Mouse (Mus musculus): Measurements from ENCODE around the gene Lyl1. TPM values are rescaled to one million over a fixed set of nuclear protein-coding genes. Genes with fewer than 3 reads are reported as not detected.
A peak's percentile ranks its signal among the peaks of the same experiment; 100 is the strongest.

The Lyl1 gene
- polyA plus RNA-seq, 1 experiment: not detected

- TF ChIP-seq CTCF (IDR thresholded peaks at IDR 0.05; ENCODE audit: low read depth, low read length): no peak
- TF ChIP-seq EP300 (IDR thresholded peaks at IDR 0.05; ENCODE audit: insufficient read depth, low read depth, low read length): peak; percentile 82; the same call in 1 of the 2 replicates
- TF ChIP-seq POLR2A (IDR thresholded peaks at IDR 0.05; ENCODE audit: insufficient read depth, low read length): no peak
- H3K27ac ChIP-seq (ENCODE audit: insufficient read depth, low read length): peak overlapping the region; percentile 99
- no peaks in the 10 kb centered on the region for H3K4me1 ChIP-seq (ENCODE audit: control insufficient read depth, insufficient read depth, low read length)
Observed at GRCm38 (mm10) chr8:84660819-84661457, 40.3 kb upstream of the Lyl1 start.

GRCm38 (mm10) chr8:84661458-84661871, 39.8 kb upstream of the Lyl1 start:
- peak overlapping the region; percentile 88 for H3K4me3 ChIP-seq (ENCODE audit: low read depth, low read length)
- peaks cover 16% of the 10 kb centered on the region for H3K36me3 ChIP-seq (ENCODE audit: control insufficient read depth, insufficient read depth, low read length, poor library complexity, severe bottlenecking)
- peak overlapping the region; percentile 94 for H3K9ac ChIP-seq (ENCODE audit: low read depth, poor library complexity, severe bottlenecking)
- no peaks in the 10 kb centered on the region for H3K9me3 ChIP-seq (replicated peaks; ENCODE audit: control insufficient read depth, insufficient read depth, low read length, poor library complexity, severe bottlenecking)
- H3K27me3 ChIP-seq (ENCODE audit: control insufficient read depth, insufficient read depth, low read length, poor library complexity, severe bottlenecking): no peaks in the 10 kb centered on the region
- peak overlapping the region; percentile 99 for H3K27ac ChIP-seq (ENCODE audit: insufficient read depth, low read length)
- TF ChIP-seq POLR2A (IDR thresholded peaks at IDR 0.05; ENCODE audit: insufficient read depth, low read length): no peak
- peak; percentile 49; the same call in 1 of the 2 replicates for TF ChIP-seq EP300 (IDR thresholded peaks at IDR 0.05; ENCODE audit: insufficient read depth, low read depth, low read length)
- no peak for TF ChIP-seq CTCF (IDR thresholded peaks at IDR 0.05; ENCODE audit: low read depth, low read length)
- H3K4me1 ChIP-seq (ENCODE audit: control insufficient read depth, insufficient read depth, low read length): no peaks in the 10 kb centered on the region

More at GRCm38 (mm10) chr8:84660819-84661457, 40.3 kb upstream of the Lyl1 start:
- H3K36me3 ChIP-seq (ENCODE audit: control insufficient read depth, insufficient read depth, low read length, poor library complexity, severe bottlenecking): peaks cover 16% of the 10 kb centered on the region
- no peaks in the 10 kb centered on the region for H3K27me3 ChIP-seq (ENCODE audit: control insufficient read depth, insufficient read depth, low read length, poor library complexity, severe bottlenecking)
- peak overlapping the region; percentile 88 for H3K4me3 ChIP-seq (ENCODE audit: low read depth, low read length)
- H3K9ac ChIP-seq (ENCODE audit: low read depth, poor library complexity, severe bottlenecking): peak overlapping the region; percentile 94
- H3K9me3 ChIP-seq (replicated peaks; ENCODE audit: control insufficient read depth, insufficient read depth, low read length, poor library complexity, severe bottlenecking): no peaks in the 10 kb centered on the region

- Histone ChIP-seq H3K9ac (ENCODE audit: low read depth, poor library complexity, severe bottlenecking) (peak overlapping the region; percentile 94), H3K4me3 (ENCODE audit: low read depth, low read length) (peak overlapping the region; percentile 88), H3K27ac (ENCODE audit: insufficient read depth, low read length) (peak overlapping the region; percentile 99), H3K36me3 (ENCODE audit: control insufficient read depth, insufficient read depth, low read length, poor library complexity, severe bottlenecking) (peaks cover 16% of the 10 kb centered on the region), H3K9me3 (replicated peaks; ENCODE audit: control insufficient read depth, insufficient read depth, low read length, poor library complexity, severe bottlenecking) (no peaks in the 10 kb centered on the region), H3K4me1 (ENCODE audit: control insufficient read depth, insufficient read depth, low read length) (no peaks in the 10 kb centered on the region), H3K27me3 (ENCODE audit: control insufficient read depth, insufficient read depth, low read length, poor library complexity, severe bottlenecking) (no peaks in the 10 kb centered on the region)
- TF ChIP-seq EP300 (IDR thresholded peaks at IDR 0.05; ENCODE audit: insufficient read depth, low read depth, low read length) (no peak), CTCF (IDR thresholded peaks at IDR 0.05; ENCODE audit: low read depth, low read length) (no peak), POLR2A (IDR thresholded peaks at IDR 0.05; ENCODE audit: insufficient read depth, low read length) (no peak)
Observed at GRCm38 (mm10) chr8:84661961-84662571, 39.2 kb upstream of the Lyl1 start.

- no peak for TF ChIP-seq CTCF (IDR thresholded peaks at IDR 0.05; ENCODE audit: low read depth, low read length)
- peak; percentile 100 for TF ChIP-seq POLR2A (IDR thresholded peaks at IDR 0.05; ENCODE audit: insufficient read depth, low read length)
- TF ChIP-seq EP300 (IDR thresholded peaks at IDR 0.05; ENCODE audit: insufficient read depth, low read depth, low read length): peak; percentile 63; the same call in 1 of the 2 replicates
- Histone ChIP-seq H3K9me3 (replicated peaks; ENCODE audit: control insufficient read depth, insufficient read depth, low read length, poor library complexity, severe bottlenecking) (no peaks in the 10 kb centered on the region), H3K4me1 (ENCODE audit: control insufficient read depth, insufficient read depth, low read length) (no peaks in the 10 kb centered on the region), H3K27me3 (ENCODE audit: control insufficient read depth, insufficient read depth, low read length, poor library complexity, severe bottlenecking) (no peaks in the 10 kb centered on the region), H3K9ac (ENCODE audit: low read depth, poor library complexity, severe bottlenecking) (peak within 1 kb of the TSS; percentile 94), H3K4me3 (ENCODE audit: low read depth, low read length) (peak within 1 kb of the TSS; percentile 88), H3K27ac (ENCODE audit: insufficient read depth, low read length) (peak within 1 kb of the TSS; percentile 99), H3K36me3 (ENCODE audit: control insufficient read depth, insufficient read depth, low read length, poor library complexity, severe bottlenecking) (peaks cover 12% of the 10 kb centered on the region; the same call in 1 of the 2 replicates)
Observed at GRCm38 (mm10) chr8:84662581-84663065, 38.6 kb upstream of the Lyl1 start, which contains the start of gene Ier2. Gene Ier2, minus strand, starts transcription at chr8:84662852.

- TF ChIP-seq POLR2A (IDR thresholded peaks at IDR 0.05; ENCODE audit: insufficient read depth, low read length): peak; percentile 98
- TF ChIP-seq EP300 (IDR thresholded peaks at IDR 0.05; ENCODE audit: insufficient read depth, low read depth, low read length): 0 out of 2 replicates have a peak, but pooled peaks have one; percentile 25
- TF ChIP-seq CTCF (IDR thresholded peaks at IDR 0.05; ENCODE audit: low read depth, low read length): no peak
- H3K9ac ChIP-seq (ENCODE audit: low read depth, poor library complexity, severe bottlenecking): peak overlapping the region; percentile 94
- H3K4me3 ChIP-seq (ENCODE audit: low read depth, low read length): peak overlapping the region; percentile 97
- no peaks in the 10 kb centered on the region for H3K9me3 ChIP-seq (replicated peaks; ENCODE audit: control insufficient read depth, insufficient read depth, low read length, poor library complexity, severe bottlenecking)
- no peaks in the 10 kb centered on the region for H3K4me1 ChIP-seq (ENCODE audit: control insufficient read depth, insufficient read depth, low read length)
- H3K27me3 ChIP-seq (ENCODE audit: control insufficient read depth, insufficient read depth, low read length, poor library complexity, severe bottlenecking): no peaks in the 10 kb centered on the region
- peaks cover 12% of the 10 kb centered on the region; the same call in 1 of the 2 replicates for H3K36me3 ChIP-seq (ENCODE audit: control insufficient read depth, insufficient read depth, low read length, poor library complexity, severe bottlenecking)
- H3K27ac ChIP-seq (ENCODE audit: insufficient read depth, low read length): peak overlapping the region; percentile 98
Observed at GRCm38 (mm10) chr8:84663483-84664327, 37.6 kb upstream of the Lyl1 start.

Data from ES-Bruce4 (cell line).